Mouse (Mus musculus) NIH3T3 (cell line): Measurements from ENCODE around the gene Mid1.

Experiments used
- DNase-seq: peaks from one replicate; pipeline ENCODE4 v3.0.0-alpha.2; 2012; ENCODE audit warnings: low read depth

The Mid1 gene

DNA sequence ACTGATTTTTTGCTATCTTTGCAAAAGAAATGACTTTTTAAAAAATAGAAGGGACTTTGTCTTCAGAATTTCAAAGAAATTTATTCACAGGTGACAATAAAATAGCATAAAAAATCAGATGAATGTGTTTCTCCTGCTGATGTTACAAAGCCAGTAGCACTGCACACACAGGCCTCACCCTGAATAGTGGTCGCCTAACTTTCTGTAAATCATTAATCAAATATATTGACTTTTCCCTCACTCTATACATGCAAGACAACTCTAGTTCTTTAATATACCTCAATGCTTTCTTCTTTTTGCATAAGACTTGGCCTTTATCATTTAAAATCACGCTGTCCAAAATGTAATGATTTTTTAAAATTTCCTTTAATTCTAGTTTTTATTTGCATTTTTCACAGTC lies 126.8 kb downstream of the Mid1 start:
- DNase-seq = no peak

DNA sequence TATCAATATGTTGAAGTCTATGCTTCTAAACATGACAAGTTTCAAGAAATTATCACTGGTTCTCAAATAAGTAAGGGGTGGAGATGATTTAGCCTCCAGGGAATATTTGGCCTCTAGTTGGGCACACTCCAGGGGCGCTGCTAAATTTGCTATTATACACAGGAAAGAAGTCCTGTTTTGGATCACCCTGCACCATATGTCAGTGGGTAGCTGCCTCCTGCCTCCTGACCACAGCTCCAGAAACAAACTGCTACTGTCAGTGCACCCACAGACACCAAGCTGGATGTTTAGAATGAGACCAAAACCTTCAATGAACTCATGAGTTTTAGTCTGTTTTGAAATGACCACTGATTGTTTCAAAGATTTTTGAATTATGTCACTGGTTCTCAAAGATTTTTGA lies 128.7 kb downstream of the Mid1 start:
- no peak for DNase-seq

DNA sequence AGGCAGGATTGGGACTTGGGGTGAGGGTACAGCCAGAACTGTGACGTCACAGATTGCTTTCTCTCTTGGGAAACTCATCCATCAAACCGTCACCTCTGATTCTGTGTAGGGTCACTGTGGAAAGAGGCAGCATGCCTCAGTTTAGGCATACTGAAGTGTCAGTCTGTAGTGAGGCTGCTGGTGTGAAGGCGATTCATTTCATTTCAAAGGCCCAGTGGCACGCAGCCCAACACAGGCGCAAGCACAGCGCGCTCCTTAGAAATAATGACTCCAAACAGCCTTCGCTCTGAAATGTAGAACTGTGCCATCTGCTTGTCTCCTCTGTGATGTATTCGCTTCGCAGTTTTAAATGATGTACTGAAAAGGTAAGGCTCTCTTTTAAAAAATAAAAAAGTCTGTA lies 141.9 kb downstream of the Mid1 start:
- no peak for DNase-seq

- no peak for DNase-seq
Observed at GRCm38 (mm10) chrX:169827720-169828119, 142.7 kb downstream of the Mid1 start.

- DNase-seq = no peak
Observed at GRCm38 (mm10) chrX:169828136-169828535, 143.1 kb downstream of the Mid1 start.

DNA sequence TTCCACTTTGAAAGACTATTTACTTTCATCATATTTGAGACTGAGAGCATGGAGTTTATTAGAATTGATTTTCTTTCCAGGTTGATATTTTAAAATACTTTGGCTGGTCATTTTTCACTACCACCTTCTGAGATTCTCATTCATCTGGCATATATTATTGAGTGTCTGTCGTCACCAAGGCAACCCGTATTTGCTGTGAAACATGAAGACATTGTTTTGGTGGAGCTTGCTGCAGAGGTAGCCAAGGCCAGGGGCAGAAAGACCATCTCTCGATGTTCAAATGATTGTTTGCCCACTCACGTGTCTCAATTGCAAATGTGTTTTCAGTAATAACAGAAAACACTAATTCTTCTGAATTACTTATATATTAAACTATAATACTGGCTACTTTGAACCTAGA lies 145.1 kb downstream of the Mid1 start:
- DNase-seq = no peak

GRCm38 (mm10) chrX:169837947-169838649 lies 153.1 kb downstream of the Mid1 start:
- DNase-seq = no peak

DNA sequence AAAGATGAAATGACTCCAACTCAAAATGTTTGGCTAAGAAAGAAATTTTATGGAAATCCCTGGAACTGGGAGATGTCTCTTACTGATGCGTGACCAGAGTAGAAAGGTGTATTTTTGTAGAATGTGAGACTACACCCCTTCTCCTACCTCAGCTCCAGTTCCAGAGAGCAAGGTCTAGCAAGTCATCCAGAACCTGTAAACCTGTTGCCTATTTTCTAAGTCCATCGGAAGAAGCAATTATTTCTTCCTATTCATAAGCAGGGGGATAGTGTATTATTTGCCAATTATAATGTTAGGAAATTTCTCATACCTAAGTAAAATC lies 153.6 kb downstream of the Mid1 start:
- DNase-seq = no peak

DNA sequence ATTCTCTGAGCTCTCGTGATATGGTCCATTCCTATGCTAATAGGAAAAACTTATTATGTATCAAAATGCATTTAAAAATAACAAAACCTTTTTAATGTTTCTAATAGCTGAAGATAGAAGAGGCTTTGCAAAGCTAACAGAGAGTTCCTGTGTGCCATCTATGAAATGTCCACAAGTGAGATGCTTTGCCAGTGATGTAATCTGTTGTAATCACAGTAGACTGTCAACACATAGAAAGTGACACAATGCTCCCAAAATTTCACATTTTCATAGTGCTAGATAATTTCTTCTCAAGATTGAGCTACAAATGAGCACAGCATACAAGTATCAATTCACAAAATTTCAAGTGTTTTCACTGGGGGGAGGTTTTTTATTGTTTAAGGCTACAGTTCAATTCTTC lies 158.3 kb downstream of the Mid1 start:
- DNase-seq = no peak

DNA sequence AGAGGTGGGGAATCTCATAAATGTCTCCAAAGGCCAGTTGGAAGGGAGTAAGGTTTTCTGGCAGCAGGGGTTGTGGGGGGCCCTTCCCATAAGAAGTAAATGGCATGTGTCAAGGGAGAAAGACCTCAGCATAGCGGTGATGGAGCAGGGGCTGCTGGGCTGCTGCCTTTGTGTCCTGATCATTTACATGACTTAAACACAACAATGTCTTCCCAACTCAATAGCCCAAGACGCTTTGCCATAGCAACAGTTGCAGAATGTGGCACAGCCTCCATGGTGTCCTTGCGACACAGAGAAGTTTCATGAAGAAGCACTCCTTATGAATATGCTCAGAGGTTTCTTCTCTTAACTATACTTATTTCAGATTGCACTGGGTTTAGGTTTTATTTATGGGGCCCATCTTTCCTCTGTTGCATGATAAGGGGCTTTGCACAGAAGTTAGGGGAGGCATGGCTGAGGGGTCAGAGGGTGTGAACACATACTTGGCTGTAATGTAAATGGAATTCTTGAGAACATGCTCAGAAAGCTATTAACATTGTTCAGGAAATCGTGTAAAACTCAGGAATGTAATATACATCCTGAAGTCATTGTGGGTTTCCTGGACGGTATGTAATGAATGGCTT lies 159.3 kb downstream of the Mid1 start:
- no peak for DNase-seq

DNA sequence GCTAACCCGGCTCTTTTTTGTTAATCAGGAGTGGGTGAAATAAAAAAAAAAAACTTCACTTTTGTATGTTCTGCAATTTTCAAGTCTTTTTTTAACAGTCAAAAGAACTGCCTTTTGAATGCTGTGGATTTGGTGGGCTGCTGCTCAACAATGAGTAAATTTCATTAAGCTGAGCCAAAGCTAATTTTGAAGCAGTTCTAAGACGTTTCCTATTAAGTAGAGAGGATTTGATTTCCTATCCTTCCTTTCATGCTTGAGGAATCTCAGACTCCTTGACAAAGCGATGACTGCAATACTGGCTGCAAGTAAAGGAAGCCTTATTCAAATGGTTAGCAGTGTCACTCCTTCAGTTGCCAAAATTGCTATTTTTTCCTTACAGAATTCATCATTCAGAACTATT lies 161.2 kb downstream of the Mid1 start:
- no peak for DNase-seq

GRCm38 (mm10) chrX:169861194-169861720 lies 176.3 kb downstream of the Mid1 start:
- no peak for DNase-seq

DNA sequence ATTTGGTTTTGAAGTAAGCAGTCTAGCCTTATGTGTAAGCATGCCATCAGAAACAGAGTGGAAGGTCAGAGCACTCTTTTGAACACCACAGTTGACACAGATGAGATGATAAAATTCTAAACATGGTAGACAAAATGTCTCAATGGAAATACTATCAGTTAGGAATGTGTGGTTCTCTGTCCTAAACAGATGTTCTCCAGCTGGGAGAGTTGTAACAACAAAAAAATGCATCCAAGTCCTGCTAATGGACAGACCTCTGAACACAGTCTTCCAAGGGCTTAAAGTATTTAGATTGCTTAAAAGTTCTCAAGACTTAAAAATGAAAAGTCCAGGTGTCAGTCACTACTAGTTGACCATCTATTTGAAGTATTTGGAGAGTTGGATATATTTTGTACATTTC lies 177.4 kb downstream of the Mid1 start:
- DNase-seq = no peak

DNA sequence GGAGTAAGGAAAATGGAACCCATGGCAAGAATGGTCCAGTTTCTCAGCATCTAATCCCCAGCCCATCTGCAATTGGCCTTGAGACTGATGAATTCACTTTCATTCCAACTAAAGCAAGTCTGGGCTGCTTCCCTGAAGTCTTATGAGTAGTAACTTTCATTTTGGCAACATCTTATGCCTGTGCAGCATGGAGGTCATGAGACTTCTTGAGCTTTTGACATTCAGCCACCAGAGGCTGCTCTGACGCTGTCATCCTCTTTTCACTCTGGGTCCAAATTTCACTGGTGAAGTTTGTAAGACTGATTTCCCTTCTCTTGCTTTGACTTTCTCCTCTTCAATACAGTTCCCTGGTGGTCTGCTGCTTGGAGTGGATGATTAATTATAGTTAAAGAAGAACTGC lies 177.8 kb downstream of the Mid1 start:
- peak; percentile 56 for DNase-seq

DNA sequence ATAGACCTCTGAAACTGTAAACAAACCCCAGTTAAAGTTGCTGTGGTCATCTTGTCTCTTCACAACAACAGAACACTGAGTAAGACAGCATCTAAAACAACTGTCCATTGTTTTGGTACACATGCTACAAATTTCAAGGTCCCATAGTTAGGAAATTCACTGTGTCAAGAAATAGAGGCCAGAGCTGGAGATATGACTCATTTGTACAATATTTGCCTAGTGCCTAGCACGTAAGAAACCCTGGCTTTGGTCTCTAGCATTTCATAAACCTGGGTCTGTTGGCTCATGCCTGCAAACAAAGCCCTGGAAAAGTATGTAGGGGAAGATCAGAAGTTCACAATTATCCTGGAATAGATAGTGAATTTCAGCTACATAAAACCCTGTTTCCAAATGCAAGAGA lies 178.8 kb downstream of the Mid1 start:
- DNase-seq = peak; percentile 48

DNA sequence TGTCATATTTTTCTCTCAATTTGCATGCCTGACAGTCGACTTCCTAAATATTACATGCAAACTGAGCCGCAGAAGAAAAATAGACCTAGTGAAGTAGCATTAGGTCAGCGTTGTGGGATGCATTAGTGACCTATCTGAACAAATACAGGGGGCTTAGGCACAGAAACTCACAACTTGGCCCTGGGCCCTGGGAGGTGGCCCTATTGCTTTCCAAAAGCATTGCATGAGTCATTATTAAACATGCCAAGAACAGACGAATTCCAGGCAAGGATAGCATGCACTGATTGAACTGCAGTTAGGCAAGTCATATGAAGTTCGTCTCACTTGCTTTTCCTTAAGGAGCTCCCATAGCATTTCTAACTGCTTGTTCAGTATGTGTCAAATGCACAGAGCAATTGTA lies 183.2 kb downstream of the Mid1 start:
- peak; percentile 71 for DNase-seq

GRCm38 (mm10) chrX:169874475-169874874 lies 189.5 kb downstream of the Mid1 start:
- DNase-seq = no peak

- peak; percentile 81 for DNase-seq
Observed at GRCm38 (mm10) chrX:169879481-169880362, 194.7 kb downstream of the Mid1 start.

DNA sequence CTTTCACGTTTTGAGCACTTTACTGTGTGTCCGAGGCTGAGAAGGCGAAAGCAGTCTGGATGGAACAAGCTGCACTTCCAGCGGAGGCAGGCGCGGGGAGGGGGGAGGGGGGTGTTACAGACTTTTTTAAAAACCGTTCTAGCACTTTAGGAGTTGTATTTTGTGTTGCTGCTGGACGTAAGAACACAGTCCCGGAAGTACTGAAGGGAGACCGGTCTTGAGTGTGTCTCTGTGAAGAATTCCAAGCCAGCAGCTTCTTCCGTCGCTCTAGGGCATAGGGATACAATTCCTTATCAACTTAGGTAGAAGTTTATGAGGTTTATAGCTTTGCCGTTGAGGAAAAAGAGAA lies 195.3 kb downstream of the Mid1 start:
- peak; percentile 47 for DNase-seq

DNA sequence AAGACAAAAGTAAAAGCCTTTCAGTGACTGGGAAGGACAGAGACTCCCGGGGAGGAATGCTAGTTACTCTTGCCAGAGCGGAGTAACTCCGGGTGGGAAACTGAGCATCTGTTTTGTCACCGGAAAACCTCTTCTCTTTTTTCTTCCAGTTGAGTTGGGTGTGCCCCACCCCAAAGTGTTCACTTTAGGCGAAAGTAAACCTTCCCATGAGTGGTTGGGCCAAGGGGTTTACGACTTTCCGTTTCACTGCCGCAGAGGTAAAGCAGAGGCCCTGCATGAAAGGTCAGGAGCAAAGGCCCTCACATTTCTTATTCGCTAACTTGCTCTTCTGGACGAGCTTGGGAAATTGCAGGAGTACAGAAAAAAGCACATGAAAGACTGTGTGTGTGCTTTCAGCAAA lies 195.8 kb downstream of the Mid1 start:
- peak; percentile 18 for DNase-seq

DNA sequence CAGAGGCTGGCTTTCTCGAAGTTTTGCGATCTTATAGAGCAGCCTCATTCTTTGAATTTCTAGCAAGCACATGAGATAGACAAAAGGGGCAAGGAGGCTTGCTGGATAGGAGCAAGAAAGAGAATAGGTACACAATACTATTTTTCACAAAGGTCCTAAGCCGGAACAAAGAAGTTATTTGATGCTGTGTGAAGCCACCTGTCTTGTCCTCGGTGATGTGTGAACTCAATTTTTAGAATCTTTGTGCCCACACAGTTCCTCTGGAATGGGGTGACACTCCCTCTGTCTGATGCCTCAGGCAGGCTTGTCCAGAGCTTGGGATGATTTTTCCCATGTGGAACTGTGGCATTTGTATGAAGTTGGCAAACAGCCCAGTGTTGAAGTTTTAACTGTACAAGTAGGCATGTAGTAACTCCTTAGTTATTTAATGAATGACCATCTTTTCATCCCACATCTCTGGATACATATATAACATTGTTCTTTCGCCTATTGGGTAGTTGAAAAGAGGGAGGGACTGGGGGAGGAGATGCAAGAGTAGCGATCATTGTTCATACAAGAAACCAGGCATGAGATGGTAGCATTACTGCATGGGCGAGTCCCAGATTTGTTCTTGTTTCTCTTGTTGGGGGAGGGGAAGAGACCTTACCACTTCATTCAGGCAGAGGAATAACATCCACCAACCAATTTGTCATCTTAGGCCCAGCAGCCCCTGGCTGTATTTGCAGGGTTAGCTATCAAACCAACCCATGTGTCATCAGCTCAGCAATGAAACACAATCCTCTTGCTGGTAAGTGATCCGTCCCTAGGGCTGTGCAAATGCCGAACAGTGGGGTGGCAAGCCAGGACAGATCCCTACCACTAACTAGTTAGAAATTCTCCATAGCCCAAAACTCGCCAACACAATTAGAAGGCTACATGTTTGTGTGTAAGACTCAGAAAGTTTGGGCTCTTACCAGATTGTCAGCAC lies 196.5 kb downstream of the Mid1 start:
- peak; percentile 61 for DNase-seq

DNA sequence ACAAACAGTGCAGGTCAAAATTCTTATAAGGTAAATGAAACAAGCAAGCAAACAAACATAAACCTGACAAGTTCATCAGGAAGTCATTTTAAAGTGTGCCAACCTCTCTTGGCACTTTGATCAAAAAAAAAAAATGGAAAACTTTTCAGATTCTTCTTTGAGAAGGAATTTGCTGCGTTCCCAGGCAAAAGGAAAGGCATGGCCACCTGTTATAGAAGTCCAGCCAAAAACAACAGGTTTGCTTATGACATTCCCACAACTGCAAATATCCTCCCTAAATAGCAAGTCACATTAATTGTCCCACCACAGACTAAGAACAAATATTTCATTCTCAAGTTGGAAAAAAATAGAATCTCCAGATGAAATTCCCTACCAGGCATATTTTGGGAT lies 197.2 kb downstream of the Mid1 start:
- no peak for DNase-seq
